ENCODE assay signal across 10 mouse cellular contexts in the genomic region with DNA sequence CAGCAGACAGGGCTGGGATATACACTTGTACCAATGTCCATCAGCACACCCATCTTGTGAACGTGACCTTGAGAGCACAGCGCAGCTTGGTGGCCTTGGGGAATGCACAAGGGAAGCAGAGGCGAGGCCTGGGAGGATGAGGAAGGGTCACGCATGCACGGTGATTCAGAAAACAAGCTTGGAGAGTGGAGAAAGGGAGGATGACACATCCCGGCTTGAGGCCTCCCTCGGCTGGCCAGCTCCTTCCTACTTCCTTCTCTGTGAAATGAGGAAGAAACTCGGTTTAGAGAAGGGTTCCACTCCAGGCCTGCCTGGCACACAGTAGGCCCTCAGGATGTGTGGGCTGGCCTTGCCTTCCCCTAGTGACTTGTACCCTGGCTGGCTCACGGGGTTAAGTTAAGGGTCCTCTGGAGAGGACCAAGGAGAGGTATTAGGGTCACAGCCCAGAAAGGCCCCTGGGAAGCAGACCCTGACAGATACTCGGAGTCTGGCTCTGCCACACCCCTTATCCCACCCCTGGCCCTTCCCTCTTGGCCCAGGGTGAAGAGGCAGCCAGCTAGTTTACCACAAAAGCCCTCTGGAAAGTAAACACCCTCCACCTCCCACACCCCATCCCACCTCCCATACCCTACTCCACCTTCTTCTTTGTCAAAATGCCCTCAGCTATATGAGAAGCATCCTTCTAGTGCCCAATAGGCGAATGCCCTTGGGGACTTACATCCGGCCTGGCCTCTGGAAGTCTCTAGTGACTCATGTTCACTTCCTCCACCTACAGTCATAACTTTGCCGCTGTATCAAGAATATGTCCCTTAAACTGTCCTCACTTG. TPM values are rescaled to one million over a fixed set of nuclear protein-coding genes. Genes with fewer than 3 reads are reported as not detected.
A peak's percentile ranks its signal among the peaks of the same experiment; 100 is the strongest.
DNase-seq lines count a peak whose midpoint lies in the region; ATAC-seq lines count a peak whose summit lies in the region.
"Had no signal": no experiment of that assay in that cellular context is flagged by ENCODE, and none has a peak within 500 bp of the region (broad histone marks: within the 10 kb centered on the region; RNA-seq: fewer than 3 reads in every experiment).

No protein-coding gene starts in this region.

- peak; percentile 94 for DNase-seq in heart, adult 11 months
- DNase-seq in heart, postnatal 14 days, result no peak
- no peak for DNase-seq in midbrain, embryonic 14.5 days
- peak; percentile 47 to 50 for DNase-seq in monocyte, adult 2 months (ENCODE audit: low read depth in 1 of 2, low spot score in 2 of 2)
- no peak for DNase-seq in thymus, postnatal 25 days

- intact Hi-C loops in heart, postnatal 14 days (cut with DNase I), result loop anchor here (1.0 to 2.0 kb wide), 3 partner anchors 63 to 144 kb away; no protein-coding TSS in a partner anchor

- peaks cover 6% of the 10 kb centered on the region; the same call in 1 of the 2 replicates for H3K4me1 ChIP-seq in midbrain, embryonic 13.5 days (replicated peaks)
- H3K4me1 ChIP-seq in midbrain, embryonic 14.5 days (ENCODE audit: control insufficient read depth, insufficient read depth, low read length), result no peaks in the 10 kb centered on the region
- H3K4me1 ChIP-seq in heart, embryonic 11.5 days (ENCODE audit: control insufficient read depth, insufficient read depth, low read length), result peaks cover 5% of the 10 kb centered on the region; the same call in 1 of the 2 replicates

- no peak overlapping the region for H3K9ac ChIP-seq in midbrain, embryonic 13.5 days (replicated peaks)
- no peak overlapping the region for H3K9ac ChIP-seq in midbrain, embryonic 14.5 days (replicated peaks; ENCODE audit: low read length)
- no peak overlapping the region for H3K9ac ChIP-seq in heart, embryonic 11.5 days (ENCODE audit: low read depth, low read length)

- H3K36me3 ChIP-seq in midbrain, embryonic 13.5 days, result no peaks in the 10 kb centered on the region
- H3K36me3 ChIP-seq in midbrain, embryonic 14.5 days (ENCODE audit: control insufficient read depth, insufficient read depth, low read length), result no peaks in the 10 kb centered on the region
- H3K36me3 ChIP-seq in heart, embryonic 11.5 days (ENCODE audit: control insufficient read depth, insufficient read depth, low read length), result no peaks in the 10 kb centered on the region
- H3K36me3 ChIP-seq: hindbrain, embryonic 10.5 days had no signal

- 0 out of 2 replicates have a peak, but pooled peaks have one; percentile 48 for ATAC-seq in midbrain, embryonic 13.5 days
- ATAC-seq in midbrain, embryonic 14.5 days (ENCODE audit: low FRiP score, low TSS enrichment), result no peak
- ATAC-seq in heart, embryonic 11.5 days (replicated peaks; ENCODE audit: insufficient number of reproducible peaks, low FRiP score, low TSS enrichment), result 0 out of 2 replicates have a peak, but pooled peaks have one; percentile 22
- no peak for ATAC-seq in erythroid progenitor cell, adult 5-6 weeks (replicated peaks; ENCODE audit: low FRiP score, poor library complexity, severe bottlenecking)

- H3K27ac ChIP-seq in midbrain, embryonic 13.5 days, result no peak overlapping the region
- no peak overlapping the region for H3K27ac ChIP-seq in midbrain, embryonic 14.5 days (replicated peaks; ENCODE audit: low read depth, low read length)
- H3K27ac ChIP-seq in heart, embryonic 11.5 days (ENCODE audit: low read depth, low read length), result no peak overlapping the region
- H3K27ac ChIP-seq: hindbrain, embryonic 10.5 days had no signal

- H3K4me2 ChIP-seq in midbrain, embryonic 13.5 days (replicated peaks), result no peak overlapping the region
- H3K4me2 ChIP-seq in midbrain, embryonic 14.5 days (ENCODE audit: low read length), result no peak overlapping the region
- H3K4me2 ChIP-seq in heart, embryonic 11.5 days, result no peak overlapping the region; the same call in 1 of the 2 replicates

- 70% methylated on average over 13 of the region's 13 CpGs for WGBS in midbrain, embryonic 13.5 days
- WGBS in midbrain, embryonic 14.5 days, result 76% methylated on average over 13 of the region's 13 CpGs
- 63% methylated on average over 13 of the region's 13 CpGs for WGBS in heart, embryonic 11.5 days (ENCODE audit: insufficient replicate concordance)

- no peaks in the 10 kb centered on the region for H3K27me3 ChIP-seq in midbrain, embryonic 13.5 days
- H3K27me3 ChIP-seq in midbrain, embryonic 14.5 days (ENCODE audit: control insufficient read depth, insufficient read depth, low read length), result no peaks in the 10 kb centered on the region
- H3K27me3 ChIP-seq in heart, embryonic 11.5 days (ENCODE audit: control insufficient read depth, insufficient read depth, low read length), result no peaks in the 10 kb centered on the region

- no peaks in the 10 kb centered on the region for H3K9me3 ChIP-seq in midbrain, embryonic 13.5 days
- no peaks in the 10 kb centered on the region for H3K9me3 ChIP-seq in midbrain, embryonic 14.5 days (ENCODE audit: control insufficient read depth, low read length)
- H3K9me3 ChIP-seq in heart, embryonic 11.5 days (replicated peaks; ENCODE audit: control insufficient read depth, low read length), result no peaks in the 10 kb centered on the region
- H3K9me3 ChIP-seq: hindbrain, embryonic 10.5 days had no signal

- H3K4me3 ChIP-seq in midbrain, embryonic 13.5 days (replicated peaks), result no peak overlapping the region
- H3K4me3 ChIP-seq in midbrain, embryonic 14.5 days (replicated peaks; ENCODE audit: low read depth, low read length), result no peak overlapping the region
- H3K4me3 ChIP-seq in heart, embryonic 11.5 days (ENCODE audit: low read depth, low read length), result no peak overlapping the region
- H3K4me3 ChIP-seq: hindbrain, embryonic 10.5 days had no signal

RNA-seq across cellular contexts. Expression of a gene that starts 38.3 kb away (rescaled TPM):
- total RNA-seq in heart, postnatal 14 days (2021), result 10 to 100 TPM; 20.6 to 22.1 TPM
- polyA plus RNA-seq in midbrain, embryonic 13.5 days (2015; fragmentation: Nextera tagmentation; extraction: Ambion mirVana), result 0.11 and 0.14 TPM in 2 replicates
- 0.16 TPM in 1 of 2 replicates, not detected in the other for polyA plus RNA-seq in midbrain, embryonic 14.5 days (2014; fragmentation: Nextera tagmentation; extraction: Ambion mirVana)
- polyA plus RNA-seq in heart, embryonic 11.5 days (2014; fragmentation: Nextera tagmentation; extraction: Ambion mirVana), result 0.54 and 0.68 TPM in 2 replicates
- 1.1 and 1.7 TPM in 2 replicates for total RNA-seq in erythroid progenitor cell, adult 5-6 weeks (2015; ENCODE audit: low replicate concordance)
- 1.7 and 2.6 TPM in 2 replicates for total RNA-seq in erythroid progenitor cell, adult 5-6 weeks (2017; ENCODE audit: low replicate concordance)
- polyA plus RNA-seq: CD4-positive, CD25-positive, alpha-beta regulatory T cell, adult 4 months had no signal

RNA-seq across cellular contexts. Expression of a gene that starts 41.7 kb away (rescaled TPM):
- 10 to 100 TPM; 28.9 to 31.3 TPM for total RNA-seq in heart, postnatal 14 days (2021)
- polyA plus RNA-seq in midbrain, embryonic 13.5 days (2015; fragmentation: Nextera tagmentation; extraction: Ambion mirVana), result 37.5 and 38.2 TPM in 2 replicates
- 38.6 and 50.5 TPM in 2 replicates for polyA plus RNA-seq in midbrain, embryonic 14.5 days (2014; fragmentation: Nextera tagmentation; extraction: Ambion mirVana)
- 16.3 and 20.4 TPM in 2 replicates for polyA plus RNA-seq in heart, embryonic 11.5 days (2014; fragmentation: Nextera tagmentation; extraction: Ambion mirVana)
- total RNA-seq in erythroid progenitor cell, adult 5-6 weeks (2015; ENCODE audit: low replicate concordance), result 5.4 and 11.7 TPM in 2 replicates
- total RNA-seq in erythroid progenitor cell, adult 5-6 weeks (2017; ENCODE audit: low replicate concordance), result 7.2 and 13.8 TPM in 2 replicates

Comparison
In these comparisons a context has a peak if more than half of its experiments do, and no peak if none do; other contexts are left out.
1. DNase-seq: peak in heart, adult 11 months (single experiment) and monocyte, adult 2 months (2 of 2); none in heart, postnatal 14 days (0 of 2), midbrain, embryonic 14.5 days (single experiment) and thymus, postnatal 25 days (single experiment).
2. ATAC-seq: peak in midbrain, embryonic 13.5 days (single experiment) and heart, embryonic 11.5 days (single experiment); none in midbrain, embryonic 14.5 days (single experiment) and erythroid progenitor cell, adult 5-6 weeks (single experiment).